Mouse (Mus musculus) bone marrow, adult 2 months (tissue): Measurements from ENCODE around the gene Fam126a.

Experiments used
- CTCF ChIP-seq: fragments of 200-500 bp; IDR thresholded peaks from 2 replicates; pipeline ENCODE4 v1.5.1; 2011; ENCODE audit warnings: low read length, control low read depth; ENCODE audit not compliant: control insufficient read depth, insufficient read depth
- POLR2A ChIP-seq: fragments of 200-500 bp; IDR thresholded peaks from 2 replicates; pipeline ENCODE4 v1.6.1; 2011; ENCODE audit warnings: low read depth, mild to moderate bottlenecking, control low read depth, low read length, borderline replicate concordance; ENCODE audit not compliant: control insufficient read depth

DNA sequence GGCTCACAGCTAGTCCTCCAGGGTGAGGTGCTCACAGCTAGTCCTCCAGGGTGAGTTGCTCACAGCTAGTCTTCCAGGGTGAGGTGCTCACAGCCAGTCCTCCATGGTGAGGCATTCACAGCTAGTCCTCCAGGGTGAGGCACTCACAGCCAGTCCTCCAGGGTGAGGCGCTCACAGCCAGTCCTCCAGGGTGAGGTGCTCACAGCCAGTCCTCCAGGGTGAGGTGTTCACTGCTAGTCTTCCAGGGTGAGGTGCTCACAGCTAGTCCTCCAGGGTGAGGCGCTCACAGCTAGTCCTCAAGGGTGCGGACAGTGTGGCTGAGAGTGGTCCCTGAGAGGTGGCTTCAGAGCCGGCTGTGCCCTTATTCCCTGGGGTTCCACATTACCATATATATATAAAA is 141.0 kb downstream of the Fam126a start:
- TF ChIP-seq CTCF (no peak), POLR2A (no peak)
